ENCODE assay signal across 20 mouse cellular contexts in genomic region chr8:80189797-80190509, GRCm38 (mm10).
DNase-seq lines count a peak whose midpoint lies in the region; ATAC-seq and TF ChIP-seq lines count a peak whose summit lies in the region.
"Had no signal": no experiment of that assay in that cellular context is flagged by ENCODE, and none has a peak within 500 bp of the region (broad histone marks: within the 10 kb centered on the region; RNA-seq: fewer than 3 reads in every experiment).

No protein-coding gene starts in this region.

- no peak overlapping the region for H3K9ac ChIP-seq in limb, embryonic 13.5 days
- H3K9ac ChIP-seq: embryonic facial prominence, embryonic 12.5 days; heart, embryonic 15.5 days had no signal

- WGBS in limb, embryonic 13.5 days: 26% methylated on average over 10 of the region's 10 CpGs

- no peak; the same call in 1 of the 2 replicates for ATAC-seq in limb, embryonic 13.5 days (ENCODE audit: low FRiP score, low read depth)

- H3K4me3 ChIP-seq in limb, embryonic 13.5 days: no peak overlapping the region
- H3K4me3 ChIP-seq: embryonic facial prominence, embryonic 12.5 days; erythroblast, embryonic 14.5 days; heart, embryonic 15.5 days had no signal

- no peak for TF ChIP-seq CTCF in brain, embryonic 14.5 days (IDR thresholded peaks at IDR 0.05; ENCODE audit: borderline replicate concordance, extremely low read depth, insufficient read depth, insufficient read length)

- H3K9me3 ChIP-seq in limb, embryonic 13.5 days: no peaks in the 10 kb centered on the region
- H3K9me3 ChIP-seq: embryonic facial prominence, embryonic 12.5 days; heart, embryonic 15.5 days had no signal

- no peak for TF ChIP-seq POLR2A in brain, embryonic 14.5 days (IDR thresholded peaks at IDR 0.05; ENCODE audit: borderline replicate concordance, extremely low read depth, insufficient read depth, insufficient read length, poor library complexity, severe bottlenecking)

- peaks cover 42% of the 10 kb centered on the region for H3K27me3 ChIP-seq in limb, embryonic 13.5 days
- H3K27me3 ChIP-seq: embryonic facial prominence, embryonic 12.5 days; heart, embryonic 15.5 days had no signal

- no peak overlapping the region; the same call in 1 of the 2 replicates for H3K4me2 ChIP-seq in limb, embryonic 13.5 days (replicated peaks)
- H3K4me2 ChIP-seq: embryonic facial prominence, embryonic 12.5 days; heart, embryonic 15.5 days; liver, embryonic 11.5 days had no signal

- no peaks in the 10 kb centered on the region for H3K36me3 ChIP-seq in limb, embryonic 13.5 days
- H3K36me3 ChIP-seq: embryonic facial prominence, embryonic 12.5 days; heart, embryonic 15.5 days had no signal

- peaks cover 25% of the 10 kb centered on the region for H3K4me1 ChIP-seq in limb, embryonic 13.5 days
- H3K4me1 ChIP-seq: embryonic facial prominence, embryonic 12.5 days; heart, embryonic 15.5 days had no signal

- H3K27ac ChIP-seq in limb, embryonic 13.5 days: 0 out of 2 replicates have a peak overlapping the region, but pooled peaks have one; percentile 44
- H3K27ac ChIP-seq: embryonic facial prominence, embryonic 12.5 days; heart, embryonic 15.5 days had no signal

- peak; percentile 13 to 50 for DNase-seq in layer of hippocampus, adult 18-20 months (ENCODE audit: low spot score in 2 of 2)
- no peak for DNase-seq in layer of hippocampus, postnatal 25 days (ENCODE audit: extremely low spot score in 1 of 2, low spot score in 1 of 2)
- peak; percentile 21 for DNase-seq in brain, adult 2 months (ENCODE audit: low read depth, low spot score)
- DNase-seq in brain, embryonic 14.5 days (ENCODE audit: low read depth): peak; percentile 11
- no peak for DNase-seq in kidney, adult 18-20 months
- DNase-seq in kidney, postnatal 10 days: no peak
- DNase-seq: adrenal gland, adult 2 months; cerebellum, adult 9-11 months; gastrocnemius, postnatal 36 days; kidney, adult 2 months; kidney, postnatal 14 days; lung, adult 18-20 months; lung, postnatal 14 days; midbrain, embryonic 14.5 days; thymus, postnatal 14 days had no signal

Comparison
In these comparisons a context has a peak if more than half of its experiments do, and no peak if none do; other contexts are left out.
1. DNase-seq: peak in layer of hippocampus, adult 18-20 months (2 of 2), brain, adult 2 months (single experiment) and brain, embryonic 14.5 days (single experiment); none in layer of hippocampus, postnatal 25 days (0 of 2), kidney, adult 18-20 months (single experiment) and kidney, postnatal 10 days (single experiment).